Mouse (Mus musculus) forebrain, embryonic 13.5 days (tissue): ENCODE data around the gene Dhx32. TPM values are rescaled to one million over a fixed set of nuclear protein-coding genes. Genes with fewer than 3 reads are reported as not detected.

ENCODE experiments used
- ATAC-seq: fragments of 200-750 bp; cut with Nextera tagmentation; 2 replicates; pipeline ENCODE4 v1.8.0; 2017
- H3K27ac ChIP-seq: fragments of 300-500 bp; sonication (generic); 2 replicates; pipeline ENCODE4 v1.5.1; 2015; ENCODE audit warnings: inconsistent platforms, mild to moderate bottlenecking, moderate library complexity
- H3K27me3 ChIP-seq: fragments of 300-500 bp; sonication (generic); 2 replicates; pipeline ENCODE4 v1.6.1; 2015; ENCODE audit warnings: mild to moderate bottlenecking, inconsistent platforms
- H3K36me3 ChIP-seq: fragments of 300-500 bp; sonication (generic); 2 replicates; pipeline ENCODE4 v1.6.1; 2015; ENCODE audit warnings: mild to moderate bottlenecking, inconsistent platforms; ENCODE audit not compliant: poor library complexity, severe bottlenecking
- H3K4me1 ChIP-seq: fragments of 300-500 bp; sonication (generic); 2 replicates; pipeline ENCODE4 v1.6.1; 2015; ENCODE audit warnings: inconsistent platforms
- H3K4me2 ChIP-seq: fragments of 300-500 bp; sonication (generic); 2 replicates; pipeline ENCODE4 v1.6.1; 2015; ENCODE audit warnings: inconsistent platforms, mild to moderate bottlenecking, moderate library complexity
- H3K4me3 ChIP-seq: fragments of 300-500 bp; sonication (generic); 2 replicates; pipeline ENCODE4 v1.5.1; 2015; ENCODE audit warnings: mild to moderate bottlenecking, inconsistent platforms
- H3K9ac ChIP-seq: fragments of 300-500 bp; sonication (generic); 2 replicates; pipeline ENCODE4 v1.6.1; 2015; ENCODE audit warnings: mild to moderate bottlenecking, inconsistent platforms
- H3K9me3 ChIP-seq: fragments of 300-500 bp; sonication (generic); replicated peaks from 2 replicates; pipeline ENCODE4 v1.6.1; 2016; ENCODE audit warnings: inconsistent platforms
- WGBS: fragments of 180-500 bp; shearing (Covaris S2); methylation state at CpG from one replicate; pipeline ENCODE4 v1.1.7; 2015; 5-methylcytosine and 5-hydroxymethylcytosine counted together
- polyA plus RNA-seq: library from polyadenylated mRNA; unstranded; fragments of >200 nt; fragmentation: Nextera tagmentation; extraction: Ambion mirVana; gene quantifications from 2 replicates; pipeline ENCODE4 v1.2.1, GENCODE M21; 2015

Dhx32 gene
- 45.7 and 52.3 TPM in 2 replicates for polyA plus RNA-seq

DNA sequence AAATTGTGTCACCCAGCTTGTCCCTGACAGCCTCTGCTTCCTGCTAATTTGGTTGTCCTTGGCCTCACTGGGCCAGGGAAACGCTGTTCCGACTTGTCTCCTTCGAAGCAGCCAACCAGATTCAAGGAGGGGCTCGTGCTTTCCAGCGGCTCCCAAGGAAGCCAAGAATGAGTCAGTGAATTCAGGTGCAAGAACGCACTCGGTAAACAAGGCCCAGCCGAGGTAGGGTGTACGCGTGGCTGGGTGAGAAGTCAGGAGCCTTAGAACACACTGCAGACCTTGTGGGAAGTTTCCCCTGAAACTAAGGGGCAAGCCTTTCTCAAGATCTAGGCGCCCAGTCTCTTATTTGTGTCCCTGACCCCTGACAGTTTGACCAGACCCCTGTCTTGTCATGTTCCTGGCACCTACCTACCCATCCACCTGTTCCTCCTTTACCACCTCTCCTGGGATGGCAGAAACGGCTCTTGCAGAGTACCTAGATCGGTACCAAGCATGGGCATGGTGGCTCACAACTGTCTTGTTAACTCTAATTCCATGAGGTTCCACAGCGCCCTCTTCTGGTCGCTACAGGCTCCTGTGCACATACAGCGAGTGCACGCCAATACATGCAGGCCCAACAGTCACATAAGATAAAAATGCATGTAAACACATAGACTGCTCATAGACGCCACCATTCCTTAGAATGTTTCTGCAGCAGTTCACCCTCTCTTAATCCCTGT lies at the start of gene Dhx32:
Gene Dhx32 (minus strand): TSS at position 10 of the 719 bp plus-strand sequence.
- H3K4me1 ChIP-seq, result 0 out of 2 replicates have a peak, but pooled peaks cover 4% of the 10 kb centered on the region
- H3K9ac ChIP-seq, result no peak within 1 kb of the TSS
- peak within 1 kb of the TSS; percentile 15; the same call in 1 of the 2 replicates for H3K4me2 ChIP-seq
- no peak within 1 kb of the TSS for H3K4me3 ChIP-seq
- no peak within 1 kb of the TSS for H3K27ac ChIP-seq
- H3K9me3 ChIP-seq, result no peaks in the 10 kb centered on the region
- 19% methylated on average over 18 of the region's 18 CpGs for WGBS
- H3K36me3 ChIP-seq, result no peaks in the 10 kb centered on the region
- peak; percentile 62; the same call in 1 of the 2 replicates for ATAC-seq
- no peaks in the 10 kb centered on the region for H3K27me3 ChIP-seq

DNA sequence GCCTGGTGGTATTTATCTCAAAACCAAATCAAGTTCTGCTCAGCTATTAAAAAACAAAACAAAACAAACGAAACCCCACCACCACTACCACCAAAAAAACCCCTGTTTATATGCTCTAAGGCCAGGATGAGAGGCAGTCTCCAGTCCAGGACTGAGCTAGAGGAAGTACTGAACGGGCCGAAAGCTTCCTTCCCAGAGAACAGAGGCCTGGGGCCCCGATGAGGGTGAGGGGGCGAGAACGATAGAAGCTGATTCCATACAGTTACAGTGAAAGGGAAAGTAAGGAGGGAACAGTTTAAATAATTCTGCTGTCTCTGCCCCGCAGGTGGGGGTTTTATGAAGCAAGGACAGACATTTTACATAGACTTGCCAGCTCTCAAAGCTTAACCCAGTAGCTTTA lies 47.1 kb upstream of the Dhx32 start:
- ATAC-seq, result no peak
- Histone ChIP-seq H3K36me3 (no peaks in the 10 kb centered on the region), H3K9me3 (no peaks in the 10 kb centered on the region), H3K4me2 (no peak overlapping the region), H3K27ac (no peak overlapping the region), H3K9ac (no peak overlapping the region), H3K27me3 (no peaks in the 10 kb centered on the region), H3K4me3 (no peak overlapping the region), H3K4me1 (no peaks in the 10 kb centered on the region)
- WGBS, result 75% methylated on average over 7 of the region's 7 CpGs

DNA sequence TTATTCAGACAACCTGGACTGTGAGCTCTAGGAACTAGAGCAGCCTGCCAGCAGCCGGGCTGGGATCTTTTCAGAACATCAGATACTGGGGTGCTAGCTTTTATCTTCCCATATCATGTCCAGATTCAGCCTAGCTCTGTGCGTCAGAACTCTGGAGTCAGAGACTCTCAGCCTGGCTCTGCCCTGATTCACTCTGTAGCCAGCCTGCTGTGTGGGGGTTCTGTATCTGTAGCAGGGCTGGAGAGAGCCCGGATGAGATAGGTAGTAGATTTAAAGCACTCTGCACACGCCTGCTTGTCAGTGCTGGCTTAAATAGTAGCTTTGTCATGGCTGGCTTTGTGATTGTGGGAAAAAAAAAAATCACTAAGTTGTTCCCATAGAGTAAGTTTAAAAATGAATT lies 46.0 kb upstream of the Dhx32 start:
- Histone ChIP-seq H3K4me2 (no peak overlapping the region), H3K4me1 (no peaks in the 10 kb centered on the region), H3K27ac (no peak overlapping the region; the same call in 1 of the 2 replicates), H3K4me3 (no peak overlapping the region), H3K9ac (no peak overlapping the region), H3K36me3 (no peaks in the 10 kb centered on the region), H3K9me3 (peaks cover 3% of the 10 kb centered on the region; the same call in 1 of the 2 replicates), H3K27me3 (no peaks in the 10 kb centered on the region)
- ATAC-seq, result no peak
- WGBS, result 48% methylated on average over 4 of the region's 4 CpGs

DNA sequence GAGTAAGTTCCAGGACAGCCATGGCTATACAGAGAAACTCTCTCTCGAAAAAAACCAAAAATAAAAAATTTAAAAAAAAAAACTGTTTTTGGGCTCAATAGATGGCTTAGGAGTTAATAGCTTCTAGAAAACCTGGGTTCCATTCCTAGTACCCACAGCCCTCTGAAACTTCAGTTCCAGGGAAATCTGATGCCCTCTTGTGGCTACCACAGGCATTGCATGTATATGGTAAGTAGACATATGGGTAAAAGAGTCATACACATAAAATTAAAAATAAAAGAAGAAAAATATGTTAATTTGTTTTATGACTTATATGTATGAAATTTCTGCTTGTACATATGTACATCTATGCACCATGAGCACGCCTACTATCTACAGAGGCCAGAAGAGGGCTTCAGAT lies 42.1 kb upstream of the Dhx32 start:
- no peak overlapping the region for H3K27ac ChIP-seq
- ATAC-seq, result no peak
- H3K27me3 ChIP-seq, result no peaks in the 10 kb centered on the region
- no peaks in the 10 kb centered on the region for H3K4me1 ChIP-seq
- H3K36me3 ChIP-seq, result no peaks in the 10 kb centered on the region
- H3K4me2 ChIP-seq, result no peak overlapping the region
- H3K4me3 ChIP-seq, result no peak overlapping the region
- H3K9me3 ChIP-seq, result peaks cover 3% of the 10 kb centered on the region; the same call in 1 of the 2 replicates
- no peak overlapping the region for H3K9ac ChIP-seq
- WGBS, result 94% methylated on average over 2 of the region's 2 CpGs

DNA sequence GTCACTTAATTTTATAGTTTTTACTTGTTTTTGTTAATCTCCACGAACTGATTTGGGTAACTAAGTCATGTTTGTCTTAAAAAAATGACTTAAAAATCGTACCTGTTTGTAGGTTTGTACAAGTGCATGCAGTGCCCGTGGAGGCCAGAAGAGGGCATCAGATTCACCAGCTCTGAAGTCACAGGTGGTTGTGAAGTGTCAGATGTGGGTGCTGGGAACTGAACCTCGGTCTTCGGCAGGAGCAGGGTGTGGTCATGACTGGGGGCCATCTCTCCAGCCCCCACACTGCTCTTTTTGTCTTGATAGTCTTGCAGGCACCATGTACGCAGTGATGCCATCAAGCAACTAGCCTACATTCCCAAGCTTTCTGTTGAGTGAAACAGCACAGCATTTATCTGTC lies 41.2 kb upstream of the Dhx32 start:
- H3K27ac ChIP-seq, result no peak overlapping the region
- no peak overlapping the region for H3K4me3 ChIP-seq
- H3K4me1 ChIP-seq, result no peaks in the 10 kb centered on the region
- H3K27me3 ChIP-seq, result no peaks in the 10 kb centered on the region
- peaks cover 3% of the 10 kb centered on the region; the same call in 1 of the 2 replicates for H3K9me3 ChIP-seq
- 91% methylated on average over 6 of the region's 6 CpGs for WGBS
- no peak overlapping the region for H3K4me2 ChIP-seq
- no peak for ATAC-seq
- no peak overlapping the region for H3K9ac ChIP-seq
- H3K36me3 ChIP-seq, result no peaks in the 10 kb centered on the region

DNA sequence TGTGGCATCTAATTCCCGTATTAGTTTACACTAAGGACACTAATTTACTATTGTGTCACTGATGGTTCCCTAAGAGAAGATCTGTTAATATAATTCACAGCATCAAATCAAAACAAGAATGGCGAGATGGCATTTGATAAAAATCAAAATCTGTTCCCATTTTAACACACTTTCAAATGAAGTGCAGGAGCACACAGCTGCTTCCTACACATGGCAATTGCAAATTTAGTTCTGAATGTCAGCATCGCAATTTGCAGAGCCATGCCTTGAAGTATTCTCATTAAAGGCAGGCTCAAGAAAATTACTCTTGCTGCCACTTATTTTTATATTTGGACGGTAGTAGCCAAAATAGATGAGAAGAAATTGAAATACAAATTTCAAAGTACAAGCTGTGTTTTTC lies 30.8 kb upstream of the Dhx32 start:
- Histone ChIP-seq H3K9ac (no peak overlapping the region), H3K27ac (0 out of 2 replicates have a peak overlapping the region, but pooled peaks have one; percentile 40), H3K4me3 (no peak overlapping the region), H3K4me1 (no peaks in the 10 kb centered on the region), H3K9me3 (no peaks in the 10 kb centered on the region), H3K27me3 (no peaks in the 10 kb centered on the region), H3K4me2 (no peak overlapping the region), H3K36me3 (no peaks in the 10 kb centered on the region)
- WGBS, result 70% methylated on average over 4 of the region's 4 CpGs
- no peak for ATAC-seq

DNA sequence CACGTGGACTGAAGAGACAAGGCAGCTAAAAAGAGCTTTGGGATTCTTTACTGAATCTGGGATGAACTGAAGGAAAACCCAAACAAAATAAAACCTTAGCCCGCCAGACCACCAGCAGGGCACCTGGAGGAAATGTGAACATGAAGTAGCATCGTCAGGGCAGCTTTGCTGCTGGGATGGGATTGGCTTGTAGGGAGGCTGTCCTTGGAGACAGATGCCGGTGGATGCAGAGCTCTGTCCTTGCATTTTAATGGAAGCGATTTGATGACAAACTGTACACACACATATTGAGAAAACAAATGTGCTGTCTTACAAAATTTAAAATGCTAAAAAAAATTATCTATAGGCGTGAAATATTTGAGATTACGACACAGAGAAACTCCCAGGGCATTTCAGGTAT lies 30.4 kb upstream of the Dhx32 start:
- 72% methylated on average over 7 of the region's 7 CpGs for WGBS
- Histone ChIP-seq H3K27me3 (no peaks in the 10 kb centered on the region), H3K4me3 (no peak overlapping the region), H3K36me3 (no peaks in the 10 kb centered on the region), H3K4me1 (no peaks in the 10 kb centered on the region), H3K4me2 (no peak overlapping the region), H3K9me3 (no peaks in the 10 kb centered on the region), H3K9ac (no peak overlapping the region), H3K27ac (peak overlapping the region; percentile 40)
- ATAC-seq, result no peak

DNA sequence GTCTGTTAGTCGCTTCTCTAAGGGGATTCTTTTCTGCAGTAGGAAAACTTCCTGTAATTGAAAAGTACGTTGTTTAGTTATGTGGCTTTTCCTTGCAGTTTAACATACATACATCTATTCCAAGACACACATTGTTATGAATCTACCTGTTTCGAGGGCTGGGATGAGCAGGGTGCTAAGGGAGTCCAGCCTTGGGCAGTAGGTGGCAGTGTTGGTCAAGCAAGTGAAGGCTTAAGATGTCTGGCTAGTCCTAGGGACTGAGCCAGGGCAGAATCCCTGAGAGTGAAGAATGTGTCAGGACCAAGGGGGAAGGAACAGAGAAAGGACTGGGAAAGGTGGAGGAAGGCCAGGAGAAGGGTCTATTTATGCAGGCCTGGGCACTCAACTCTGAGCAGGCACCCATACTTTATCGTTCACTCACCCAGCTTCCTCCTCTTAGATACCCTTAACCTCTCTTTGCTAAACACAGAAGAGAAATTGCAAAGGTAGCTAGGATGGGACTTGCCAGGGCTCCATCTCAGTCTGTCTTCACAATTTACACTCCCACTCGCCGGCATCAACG lies 23.2 kb upstream of the Dhx32 start:
- H3K4me2 ChIP-seq, result no peak overlapping the region
- H3K27ac ChIP-seq, result no peak overlapping the region
- no peaks in the 10 kb centered on the region for H3K27me3 ChIP-seq
- WGBS, result 58% methylated on average over 7 of the region's 7 CpGs
- no peaks in the 10 kb centered on the region for H3K9me3 ChIP-seq
- 0 out of 2 replicates have a peak, but pooled peaks cover 3% of the 10 kb centered on the region for H3K4me1 ChIP-seq
- H3K4me3 ChIP-seq, result no peak overlapping the region
- no peak overlapping the region for H3K9ac ChIP-seq
- H3K36me3 ChIP-seq, result no peaks in the 10 kb centered on the region
- 0 out of 2 replicates have a peak, but pooled peaks have one; percentile 51 for ATAC-seq

DNA sequence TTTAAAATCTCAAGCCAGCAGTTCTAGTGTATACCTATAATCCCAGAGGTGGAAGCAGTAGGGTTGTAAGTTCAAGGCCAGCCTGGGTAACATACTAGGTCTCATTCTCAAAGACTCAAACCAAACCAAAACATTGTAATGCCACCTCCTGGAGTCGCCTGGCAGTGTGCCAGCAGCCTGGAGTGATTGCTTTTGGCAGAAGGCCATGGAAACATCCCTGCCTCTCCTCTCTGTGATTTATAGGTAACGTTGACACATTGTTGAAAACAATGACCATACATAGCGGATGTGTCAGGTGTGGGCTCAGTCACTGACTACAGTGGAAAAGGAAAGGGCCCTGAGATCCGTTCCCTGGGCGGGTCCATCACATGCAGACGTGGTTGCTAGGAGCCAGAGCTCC lies 19.3 kb upstream of the Dhx32 start:
- H3K9ac ChIP-seq, result no peak overlapping the region
- H3K9me3 ChIP-seq, result no peaks in the 10 kb centered on the region

DNA sequence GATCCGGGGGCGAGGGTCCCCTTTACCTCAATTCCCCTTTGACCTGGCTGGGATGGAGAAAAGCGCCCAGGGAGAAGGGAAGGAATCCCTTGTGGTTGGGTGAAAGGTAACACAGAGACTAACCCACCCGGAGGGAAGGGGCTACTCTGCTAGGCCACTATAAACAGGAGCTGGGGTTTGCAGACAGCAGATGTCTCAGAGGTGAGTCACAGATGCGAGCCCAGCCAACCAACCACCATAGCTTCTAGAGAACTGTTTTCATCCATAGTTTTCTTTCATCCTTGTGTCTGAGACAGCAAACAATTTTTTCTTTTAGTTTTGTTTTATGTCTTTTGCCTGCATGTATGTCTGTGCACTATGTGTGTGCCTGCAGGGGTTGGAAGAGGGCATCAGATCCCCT lies 17.4 kb upstream of the Dhx32 start:
- WGBS, result 85% methylated on average over 5 of the region's 5 CpGs
- Histone ChIP-seq H3K27me3 (no peaks in the 10 kb centered on the region), H3K9ac (no peak overlapping the region), H3K27ac (no peak overlapping the region), H3K36me3 (no peaks in the 10 kb centered on the region), H3K4me1 (0 out of 2 replicates have a peak, but pooled peaks cover 3% of the 10 kb centered on the region), H3K9me3 (no peaks in the 10 kb centered on the region), H3K4me2 (no peak overlapping the region), H3K4me3 (no peak overlapping the region)
- ATAC-seq, result no peak

More for the DNA sequence above, 19.3 kb upstream of the Dhx32 start:
- Histone ChIP-seq H3K27me3 (no peaks in the 10 kb centered on the region), H3K27ac (no peak overlapping the region), H3K36me3 (no peaks in the 10 kb centered on the region), H3K4me1 (0 out of 2 replicates have a peak, but pooled peaks cover 3% of the 10 kb centered on the region), H3K4me3 (no peak overlapping the region), H3K4me2 (no peak overlapping the region)
- no peak for ATAC-seq
- WGBS, result 54% methylated on average over 6 of the region's 6 CpGs

DNA sequence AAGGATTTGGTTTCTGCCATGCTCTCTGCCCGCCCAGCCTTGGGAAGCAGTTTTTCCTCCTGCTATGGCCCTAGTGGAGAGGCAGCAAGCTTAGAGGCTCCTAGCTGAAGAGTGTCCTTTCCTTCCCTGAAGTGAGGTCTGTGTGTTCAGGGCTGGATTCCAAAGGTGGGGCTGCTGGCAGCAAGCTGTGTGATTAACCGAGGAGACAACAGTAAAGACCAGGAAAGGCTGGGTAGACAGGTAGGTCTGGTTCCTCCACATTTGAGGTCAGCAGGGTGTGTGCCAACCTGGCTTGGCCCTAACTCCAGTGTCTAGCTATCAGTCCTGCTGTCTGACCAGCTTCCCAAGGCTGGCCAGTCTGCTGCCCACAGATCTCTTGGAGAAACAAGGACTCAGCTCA lies 12.2 kb upstream of the Dhx32 start:
- no peaks in the 10 kb centered on the region for H3K9me3 ChIP-seq
- no peak overlapping the region for H3K4me2 ChIP-seq
- WGBS, result 84% methylated on average over 2 of the region's 2 CpGs
- H3K27ac ChIP-seq, result no peak overlapping the region
- no peaks in the 10 kb centered on the region for H3K27me3 ChIP-seq
- no peak overlapping the region for H3K9ac ChIP-seq
- H3K4me1 ChIP-seq, result peaks cover 6% of the 10 kb centered on the region
- H3K4me3 ChIP-seq, result no peak overlapping the region
- H3K36me3 ChIP-seq, result no peaks in the 10 kb centered on the region
- ATAC-seq, result no peak

DNA sequence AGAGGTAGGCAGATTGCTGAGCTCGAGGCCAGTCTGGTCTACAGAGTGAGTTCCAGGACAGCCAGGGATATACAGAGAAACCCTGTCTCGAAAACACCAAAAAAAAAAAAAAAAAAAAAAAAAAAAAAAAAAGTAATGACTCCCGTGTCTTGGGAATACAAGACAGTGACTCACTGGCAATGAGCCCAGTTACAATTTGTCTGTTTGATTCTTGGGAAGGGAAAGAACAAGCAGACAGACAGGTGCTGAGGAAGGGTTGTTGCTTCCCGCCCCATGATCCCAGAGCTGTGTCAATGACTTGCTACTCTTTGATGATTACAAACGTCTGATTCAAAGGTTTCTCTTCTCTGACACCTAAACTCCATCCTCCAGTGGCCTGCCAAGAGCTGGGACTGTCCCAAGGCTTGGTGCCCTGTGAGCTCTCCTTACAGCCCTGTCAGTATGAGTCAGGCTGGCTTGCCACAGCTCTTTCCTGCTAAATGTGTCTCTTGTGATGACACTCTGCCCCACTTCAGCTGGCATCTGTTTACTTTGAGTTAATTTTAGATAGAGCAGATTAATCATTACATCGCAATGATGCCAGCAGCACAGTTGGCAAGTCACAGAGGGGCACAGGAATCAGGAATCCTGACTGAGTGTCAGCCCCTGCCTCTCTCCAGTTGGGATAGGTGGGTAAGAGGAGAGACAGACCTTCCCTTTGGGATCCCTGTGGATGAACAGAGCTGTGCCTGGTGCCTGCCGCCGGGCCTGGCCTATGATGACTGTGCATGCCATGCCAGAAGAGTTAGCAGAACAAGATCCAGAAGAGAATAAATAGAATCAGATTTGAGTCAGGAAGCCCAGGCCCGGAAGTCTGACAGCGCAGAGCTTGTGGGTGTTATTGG lies 11.0 kb upstream of the Dhx32 start:
- Histone ChIP-seq H3K36me3 (no peaks in the 10 kb centered on the region), H3K27me3 (no peaks in the 10 kb centered on the region), H3K4me2 (no peak overlapping the region), H3K9me3 (no peaks in the 10 kb centered on the region), H3K9ac (no peak overlapping the region), H3K27ac (no peak overlapping the region), H3K4me1 (peaks cover 6% of the 10 kb centered on the region), H3K4me3 (no peak overlapping the region)
- WGBS, result 70% methylated on average over 10 of the region's 10 CpGs
- no peak for ATAC-seq
